Mouse (Mus musculus) limb, embryonic 14.5 days (tissue): Measurements from ENCODE around the gene Fgb. TPM values are rescaled to one million over a fixed set of nuclear protein-coding genes. Genes with fewer than 3 reads are reported as not detected.
A peak's percentile ranks its signal among the peaks of the same experiment; 100 is the strongest.

Experiments
- ATAC-seq: fragments of 200-750 bp; cut with Nextera tagmentation; 2 replicates; pipeline ENCODE4 v1.8.0; 2017; ENCODE audit warnings: low read depth, moderate number of reproducible peaks, moderate TSS enrichment; ENCODE audit not compliant: low FRiP score
- DNase-seq: peaks from one replicate; pipeline ENCODE4 v3.0.0-alpha.2; 2015; ENCODE audit warnings: low spot score
- H3K27ac ChIP-seq: fragments of 300-500 bp; sonication (generic); replicated peaks from 2 replicates; pipeline ENCODE4 v1.5.1; 2014; ENCODE audit warnings: low read depth, mild to moderate bottlenecking, low read length, moderate library complexity, mixed read lengths
- H3K27me3 ChIP-seq: fragments of 300-500 bp; sonication (generic); 2 replicates; pipeline ENCODE4 v1.6.1; 2014; ENCODE audit warnings: low read length, mixed read lengths; ENCODE audit not compliant: control insufficient read depth, insufficient read depth
- H3K36me3 ChIP-seq: fragments of 300-500 bp; sonication (generic); 2 replicates; pipeline ENCODE4 v1.6.1; 2014; ENCODE audit warnings: mild to moderate bottlenecking, low read length, moderate library complexity, mixed read lengths; ENCODE audit not compliant: control insufficient read depth, insufficient read depth
- H3K4me1 ChIP-seq: fragments of 300-500 bp; sonication (generic); 2 replicates; pipeline ENCODE4 v1.6.1; 2014; ENCODE audit warnings: antibody characterized with exemption, low read length, mixed read lengths; ENCODE audit not compliant: control insufficient read depth, insufficient read depth
- H3K4me2 ChIP-seq: fragments of 300-500 bp; sonication (generic); replicated peaks from 2 replicates; pipeline ENCODE4 v1.6.1; 2014; ENCODE audit warnings: low read depth, mild to moderate bottlenecking, low read length, moderate library complexity; ENCODE audit not compliant: severe bottlenecking
- H3K4me3 ChIP-seq: fragments of 300-500 bp; sonication (generic); replicated peaks from 2 replicates; pipeline ENCODE4 v1.5.1; 2014; ENCODE audit warnings: low read length
- H3K9ac ChIP-seq: fragments of 300-500 bp; sonication (generic); 2 replicates; pipeline ENCODE4 v1.6.1; 2014; ENCODE audit warnings: mild to moderate bottlenecking, low read depth, low read length, moderate library complexity; ENCODE audit not compliant: severe bottlenecking
- H3K9me3 ChIP-seq: fragments of 300-500 bp; sonication (generic); 2 replicates; pipeline ENCODE4 v1.6.1; 2016; ENCODE audit warnings: low read length; ENCODE audit not compliant: control insufficient read depth
- POLR2A ChIP-seq: fragments of 200-500 bp; IDR thresholded peaks from 2 replicates; pipeline ENCODE4 v1.8.0; 2012; ENCODE audit warnings: inconsistent platforms, mild to moderate bottlenecking, moderate library complexity, borderline replicate concordance; ENCODE audit not compliant: insufficient read depth, insufficient read length; ENCODE audit errors: extremely low read depth
- WGBS: fragments of 180-500 bp; shearing (Covaris S2); extraction: QIAGEN DNeasy Blood & Tissue Kit; methylation state at CpG from one replicate; pipeline ENCODE4 v1.1.7; 2014; 5-methylcytosine and 5-hydroxymethylcytosine counted together
- polyA plus RNA-seq, 2 experiments: library from polyadenylated mRNA; depleted of rRNA in 1 of 2; stranded (reverse) in 1 of 2; unstranded in 1 of 2; fragments of >200 nt; fragmentation: Nextera tagmentation in 1 of 2; extraction: Ambion mirVana in 1 of 2; gene quantifications; 2 replicates each; pipeline versions ENCODE4 v1.2.1 to v1.2.3; 2012 to 2014

Fgb gene
- polyA plus RNA-seq, 2 experiments, result 0.34 TPM; not detected in 1

DNA sequence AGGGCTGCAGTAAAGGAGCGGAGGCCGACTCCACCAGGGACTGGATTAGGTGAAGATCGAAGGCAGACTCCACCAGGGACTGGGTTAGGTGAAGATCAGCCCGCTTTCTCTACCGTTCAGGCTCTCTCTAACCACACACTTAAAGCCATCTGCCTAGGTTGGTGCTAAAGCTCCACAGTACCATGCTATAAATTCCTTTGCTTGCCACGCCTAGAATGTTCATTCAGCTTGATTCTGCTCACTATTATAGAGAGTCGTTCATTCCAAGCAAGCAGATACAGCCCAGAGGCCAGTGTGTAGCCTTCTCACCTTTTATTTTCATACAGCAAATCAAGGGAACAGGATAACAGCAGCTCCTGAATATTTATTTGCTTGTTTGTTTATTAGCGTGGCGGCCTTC lies 49.7 kb downstream of the Fgb start:
- H3K4me2 ChIP-seq, result no peak overlapping the region
- 63% methylated on average over 9 of the region's 9 CpGs for WGBS
- H3K9me3 ChIP-seq, result no peaks in the 10 kb centered on the region
- H3K27me3 ChIP-seq, result no peaks in the 10 kb centered on the region; the same call in 1 of the 2 replicates
- no peak for ATAC-seq
- TF ChIP-seq POLR2A, result no peak
- H3K4me1 ChIP-seq, result peaks cover 8% of the 10 kb centered on the region
- no peak overlapping the region for H3K9ac ChIP-seq
- H3K4me3 ChIP-seq, result no peak overlapping the region
- no peak for DNase-seq
- no peaks in the 10 kb centered on the region for H3K36me3 ChIP-seq
- no peak overlapping the region for H3K27ac ChIP-seq

- Histone ChIP-seq H3K9me3 (no peaks in the 10 kb centered on the region), H3K4me3 (no peak overlapping the region), H3K27me3 (no peaks in the 10 kb centered on the region; the same call in 1 of the 2 replicates), H3K4me1 (peaks cover 8% of the 10 kb centered on the region), H3K4me2 (no peak overlapping the region), H3K27ac (no peak overlapping the region), H3K9ac (no peak overlapping the region), H3K36me3 (no peaks in the 10 kb centered on the region)
- DNase-seq (peak; percentile 95), ATAC-seq (peak; percentile 86)
- no peak for TF ChIP-seq POLR2A
- WGBS, result 31% methylated on average over 8 of the region's 8 CpGs
Measured at GRCm38 (mm10) chr3:82998772-82999463, 50.7 kb downstream of the Fgb start.

DNA sequence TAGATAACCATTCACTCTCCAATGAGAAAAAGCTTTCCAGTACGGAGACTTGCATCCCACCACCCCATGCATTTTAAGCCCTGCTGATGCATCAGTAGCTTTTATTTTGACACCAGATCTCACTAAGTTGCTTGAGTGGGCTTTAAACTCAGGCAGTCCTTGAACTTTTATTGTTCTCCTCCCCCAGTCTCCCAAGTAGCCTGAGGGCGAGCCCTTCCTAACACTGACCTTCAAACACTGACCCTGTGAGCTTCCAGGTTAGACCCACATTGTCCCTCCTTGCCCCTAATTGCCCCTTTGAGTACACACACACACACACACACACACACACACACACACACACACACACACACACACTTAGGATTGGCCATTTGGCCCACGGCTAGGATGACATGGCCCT lies 53.0 kb downstream of the Fgb start:
- Histone ChIP-seq H3K9ac (no peak overlapping the region), H3K4me1 (peaks cover 8% of the 10 kb centered on the region), H3K4me2 (no peak overlapping the region), H3K27me3 (no peaks in the 10 kb centered on the region; the same call in 1 of the 2 replicates), H3K27ac (no peak overlapping the region), H3K9me3 (no peaks in the 10 kb centered on the region), H3K4me3 (no peak overlapping the region), H3K36me3 (no peaks in the 10 kb centered on the region)
- DNase-seq, result no peak
- WGBS, result 42% methylated on average over 3 of the region's 3 CpGs
- TF ChIP-seq POLR2A, result no peak
- ATAC-seq, result no peak

DNA sequence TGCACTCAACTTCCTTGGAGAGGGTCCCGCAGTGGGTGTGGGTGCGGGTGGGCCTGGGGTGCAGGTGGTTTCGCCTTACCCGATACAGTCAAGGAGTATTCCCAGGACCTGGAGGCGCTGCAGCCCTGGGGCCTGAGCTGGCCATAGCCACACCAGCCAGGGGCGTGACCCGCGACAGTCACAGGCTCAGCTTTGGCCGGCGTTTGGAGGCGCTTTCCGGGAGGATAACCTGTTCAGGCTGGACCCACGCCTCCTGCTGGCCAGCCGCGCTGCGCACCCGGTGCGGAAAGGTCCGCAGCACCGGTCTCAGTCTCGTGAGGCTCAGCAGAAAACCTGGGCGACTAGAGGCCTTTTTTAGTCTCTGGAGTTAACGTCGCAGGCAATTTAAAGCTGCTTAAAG lies 54.3 kb downstream of the Fgb start:
- Histone ChIP-seq H3K27ac (no peak overlapping the region), H3K4me3 (peak overlapping the region; percentile 16; the same call in 1 of the 2 replicates), H3K9ac (no peak overlapping the region), H3K4me2 (peak overlapping the region; percentile 45), H3K9me3 (no peaks in the 10 kb centered on the region), H3K36me3 (no peaks in the 10 kb centered on the region), H3K4me1 (peaks cover 8% of the 10 kb centered on the region), H3K27me3 (no peaks in the 10 kb centered on the region; the same call in 1 of the 2 replicates)
- 2% methylated on average over 23 of the region's 24 CpGs for WGBS
- ATAC-seq (0 out of 2 replicates have a peak, but pooled peaks have one; percentile 48), DNase-seq (peak; percentile 36)
- no peak for TF ChIP-seq POLR2A

- Histone ChIP-seq H3K9ac (no peak overlapping the region), H3K27ac (no peak overlapping the region), H3K36me3 (no peaks in the 10 kb centered on the region), H3K4me2 (no peak overlapping the region), H3K4me1 (peaks cover 8% of the 10 kb centered on the region), H3K9me3 (no peaks in the 10 kb centered on the region), H3K4me3 (no peak overlapping the region), H3K27me3 (no peaks in the 10 kb centered on the region; the same call in 1 of the 2 replicates)
- ATAC-seq (no peak), DNase-seq (no peak)
- no peak for TF ChIP-seq POLR2A
- WGBS, result 81% methylated on average over 6 of the region's 6 CpGs
Measured at GRCm38 (mm10) chr3:82992956-82993355, 56.7 kb downstream of the Fgb start.
